Mouse (Mus musculus): ENCODE measurements at regions not wholly inside any gene's neighbourhood (a gene's known extent, or its start where the extent isn't known, plus 50 kb on each side); places are given as distances from the start of the nearest gene placed in this dataset.
A peak's percentile ranks its signal among the peaks of the same experiment; 100 is the strongest.

DNA sequence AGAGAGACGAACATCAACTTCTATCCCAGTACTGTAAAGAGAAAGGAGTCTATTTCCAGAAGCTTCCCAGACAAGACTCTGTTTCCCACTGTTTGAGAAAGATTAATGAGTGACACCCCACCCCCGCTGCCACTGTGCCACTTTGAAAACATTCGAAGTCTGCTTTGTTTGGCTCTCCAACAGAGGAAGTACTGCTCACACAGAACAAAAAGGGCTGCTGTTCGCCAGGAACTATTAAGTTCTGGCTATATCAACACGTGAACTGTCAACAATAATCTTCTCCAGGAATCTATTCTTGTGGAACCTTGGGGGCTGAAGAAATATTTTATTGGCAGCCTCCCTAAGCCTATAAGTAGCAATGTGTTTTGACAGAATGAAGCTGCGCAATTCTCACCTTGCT lies 144.7 kb upstream of the Flrt2 start:
- no peak for DNase-seq
- intact Hi-C loops (cut with DNase I; ENCODE audit: low total_unique reads) = no loop called here

DNA sequence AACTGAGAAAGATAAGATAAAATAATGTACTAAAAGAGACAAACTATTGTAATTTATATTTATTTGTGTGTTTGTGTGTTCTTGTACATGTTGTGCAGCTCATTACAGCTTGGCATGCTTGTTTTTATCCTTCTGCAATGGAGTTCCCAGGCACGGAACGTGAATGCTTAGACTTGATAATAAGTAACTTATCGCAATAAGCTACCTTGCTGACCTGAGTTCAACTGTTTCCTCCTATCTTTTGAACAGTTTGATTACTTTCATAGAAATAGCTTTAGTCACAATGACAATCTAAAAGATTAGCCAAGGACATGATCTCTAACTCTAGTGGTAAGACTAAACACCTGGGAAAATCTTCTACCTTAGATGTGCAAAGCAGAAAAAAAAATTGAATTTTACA lies 138.9 kb upstream of the Flrt2 start:
- intact Hi-C loops (cut with DNase I; ENCODE audit: low total_unique reads) = no loop called here
- no peak for DNase-seq

DNA sequence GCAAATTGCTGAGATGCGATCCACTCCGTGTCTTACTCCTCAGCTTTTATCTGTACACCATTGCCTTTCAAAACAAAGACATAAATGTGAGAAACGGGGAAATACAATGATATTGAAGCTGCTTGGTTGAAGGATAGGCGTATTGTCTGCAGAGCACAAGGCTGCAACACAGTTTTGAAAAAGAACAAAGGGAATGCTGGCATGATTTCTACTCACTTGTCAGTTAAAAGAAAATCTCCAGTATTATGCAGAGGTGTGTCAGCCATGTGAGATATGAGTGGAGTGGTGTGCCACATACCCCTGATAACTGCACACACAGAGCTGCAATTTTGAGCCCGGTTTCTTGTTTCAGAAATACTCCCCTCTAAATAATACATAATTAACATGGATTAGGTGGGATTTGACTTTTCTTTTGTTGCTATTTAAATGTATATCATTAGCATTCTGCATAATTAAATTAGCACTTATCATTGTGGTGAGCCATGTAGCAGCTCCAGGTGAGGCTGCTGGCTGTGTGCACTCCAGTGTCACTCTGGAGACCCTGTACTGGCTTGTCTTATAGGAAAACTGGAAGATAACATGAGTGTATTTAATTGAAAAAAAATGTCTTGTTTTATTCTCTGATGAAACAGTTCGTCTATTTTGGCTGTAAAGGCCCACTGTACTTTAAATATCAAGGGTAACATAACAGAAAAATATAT lies 133.2 kb upstream of the Flrt2 start:
- intact Hi-C loops (cut with DNase I; ENCODE audit: low total_unique reads) = no loop called here
- no peak for DNase-seq

DNA sequence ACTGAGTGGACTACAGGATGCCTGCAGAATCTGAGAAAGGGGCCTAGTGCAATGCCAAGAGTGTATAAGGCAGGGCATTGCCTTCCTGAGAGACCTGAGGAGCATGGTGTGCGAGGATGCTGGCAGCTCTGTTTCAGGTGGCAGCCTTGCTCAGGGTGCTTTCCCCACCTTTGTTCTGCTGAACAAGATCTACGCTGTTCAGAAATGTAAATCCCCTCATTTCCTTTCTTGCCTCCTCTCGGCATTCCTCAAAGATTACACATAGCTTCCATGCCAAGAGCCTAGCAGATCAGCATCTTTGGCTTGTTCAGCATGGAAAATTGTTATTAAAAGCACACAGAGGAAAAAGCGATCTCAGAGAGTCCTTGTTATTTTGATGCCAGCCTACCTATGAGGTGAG lies 128.6 kb upstream of the Flrt2 start:
- intact Hi-C loops (cut with DNase I; ENCODE audit: low total_unique reads) = no loop called here
- DNase-seq = no peak

DNA sequence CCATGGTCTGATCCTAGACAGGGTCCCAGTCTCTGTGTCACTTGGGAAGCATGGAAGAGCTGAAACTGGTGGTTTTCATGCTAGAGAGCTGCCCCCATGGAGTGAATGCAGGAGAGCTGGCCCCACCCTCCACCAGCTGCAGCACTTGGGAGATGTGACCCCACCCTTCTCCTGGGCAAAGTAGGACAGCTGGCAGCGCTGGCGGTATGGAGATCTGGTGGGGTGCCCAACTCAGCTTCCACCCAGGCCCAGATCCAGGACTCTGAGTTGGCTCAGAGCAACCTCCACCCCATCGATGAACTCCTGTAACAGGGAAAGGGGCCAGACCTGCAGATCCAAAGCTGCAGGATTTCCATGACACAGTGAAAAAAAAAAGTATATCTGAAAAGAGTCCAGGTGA lies 115.3 kb upstream of the Flrt2 start:
- peak; percentile 42 for DNase-seq
- intact Hi-C loops (cut with DNase I; ENCODE audit: low total_unique reads) = no loop called here

DNA sequence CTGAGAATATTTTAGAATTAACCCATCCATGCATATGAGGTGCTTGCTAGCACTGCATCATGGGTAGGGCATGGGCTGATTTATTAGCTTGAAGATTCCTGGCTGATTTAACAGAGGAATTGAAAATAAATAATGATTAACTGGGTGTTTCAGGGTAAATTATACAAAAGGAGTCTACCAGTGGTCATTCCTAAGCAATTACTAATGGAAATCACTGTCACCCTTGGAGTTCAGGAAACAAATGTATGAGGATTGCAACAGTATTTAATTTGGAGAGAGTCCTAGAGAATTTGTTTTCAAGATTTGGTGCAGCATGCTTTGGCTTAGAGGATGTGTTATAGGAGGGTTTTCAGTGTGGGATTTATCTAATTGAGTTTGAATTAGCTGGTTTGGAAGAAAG lies 103.0 kb upstream of the Flrt2 start:
- intact Hi-C loops (cut with DNase I; ENCODE audit: low total_unique reads) = no loop called here

DNA sequence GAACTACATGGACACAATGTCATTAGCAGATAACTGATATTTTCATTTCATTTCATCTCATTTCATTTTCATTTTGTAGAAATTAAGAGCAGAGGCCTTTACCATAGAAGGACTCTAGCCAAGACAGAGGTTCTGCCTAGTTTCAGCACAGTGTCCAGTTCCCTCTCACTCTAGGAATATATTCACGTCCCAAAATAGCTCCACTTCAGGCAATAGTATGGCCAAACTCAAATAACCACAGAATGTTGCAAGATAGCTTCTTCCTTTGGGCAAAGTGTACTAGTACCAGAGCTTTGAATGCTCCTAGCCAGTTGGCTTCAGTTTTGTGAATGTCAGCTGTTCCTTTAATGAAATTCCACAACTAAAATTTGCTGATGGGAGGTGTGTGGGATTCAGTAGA lies 72.7 kb upstream of the Flrt2 start:
- no peak for DNase-seq
- intact Hi-C loops (cut with DNase I; ENCODE audit: low total_unique reads) = no loop called here

More for the DNA sequence above, 103.0 kb upstream of the Flrt2 start:
- DNase-seq = no peak

DNA sequence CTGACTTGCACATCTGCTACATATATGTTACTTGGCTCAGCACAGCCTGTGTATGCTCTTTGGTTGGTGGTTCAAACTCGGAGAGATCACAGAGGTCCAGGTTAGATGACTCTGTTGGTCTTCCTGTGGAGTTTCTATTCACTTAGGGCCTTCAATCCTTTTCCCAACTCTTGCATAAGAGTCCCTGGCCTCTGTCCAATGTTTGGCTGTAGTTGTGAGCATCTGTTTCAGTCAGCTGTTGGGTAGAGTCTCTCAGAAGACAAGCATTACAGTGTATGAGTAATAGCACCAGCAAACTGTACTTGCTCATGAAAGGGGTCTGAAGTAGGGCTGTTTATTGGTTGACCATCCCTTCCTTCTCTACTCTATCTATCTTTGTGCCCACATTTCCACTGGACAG lies 61.0 kb upstream of the Flrt2 start:
- DNase-seq = peak; percentile 65
- intact Hi-C loops (cut with DNase I; ENCODE audit: low total_unique reads) = no loop called here

DNA sequence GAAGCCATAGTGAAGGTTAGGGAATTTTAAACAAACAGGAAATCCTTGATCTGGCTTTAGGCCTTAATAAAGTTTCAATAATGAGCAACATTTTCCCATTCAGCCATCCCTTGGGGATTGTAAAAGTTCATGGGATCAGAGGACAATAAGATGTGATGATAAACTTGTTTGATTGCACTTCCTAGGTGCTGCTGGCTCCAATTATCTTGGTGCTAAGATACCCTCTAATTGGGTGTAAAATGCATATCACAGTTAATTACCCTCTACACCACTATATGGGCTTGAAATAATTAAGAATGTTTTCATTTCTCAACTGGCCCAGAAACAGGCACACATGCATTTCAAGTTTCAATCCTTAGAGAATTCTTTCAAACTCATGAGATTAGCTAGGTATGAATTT lies 55.4 kb upstream of the Flrt2 start:
- DNase-seq = no peak
- intact Hi-C loops (cut with DNase I; ENCODE audit: low total_unique reads) = no loop called here

DNA sequence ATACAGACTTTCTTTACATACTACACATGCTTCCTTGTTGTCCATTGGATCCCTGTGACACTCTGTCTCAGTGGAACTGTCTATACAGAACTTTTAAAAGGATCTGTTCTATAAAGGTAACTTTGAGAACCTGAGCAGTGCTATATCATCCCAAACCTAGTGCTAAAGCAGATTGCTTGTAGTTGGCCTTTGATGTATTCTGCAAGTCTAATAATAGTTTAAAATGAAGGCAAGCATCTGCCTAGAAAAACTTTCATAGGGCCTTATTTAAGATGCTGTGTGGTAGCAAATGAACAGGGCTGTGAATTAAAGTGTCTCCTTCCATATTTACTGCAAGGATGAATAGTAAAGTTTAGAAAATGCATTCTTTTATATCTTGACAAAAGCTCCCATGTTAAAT lies 52.1 kb upstream of the Flrt2 start:
- DNase-seq = no peak
- intact Hi-C loops (cut with DNase I; ENCODE audit: low total_unique reads) = no loop called here

DNA sequence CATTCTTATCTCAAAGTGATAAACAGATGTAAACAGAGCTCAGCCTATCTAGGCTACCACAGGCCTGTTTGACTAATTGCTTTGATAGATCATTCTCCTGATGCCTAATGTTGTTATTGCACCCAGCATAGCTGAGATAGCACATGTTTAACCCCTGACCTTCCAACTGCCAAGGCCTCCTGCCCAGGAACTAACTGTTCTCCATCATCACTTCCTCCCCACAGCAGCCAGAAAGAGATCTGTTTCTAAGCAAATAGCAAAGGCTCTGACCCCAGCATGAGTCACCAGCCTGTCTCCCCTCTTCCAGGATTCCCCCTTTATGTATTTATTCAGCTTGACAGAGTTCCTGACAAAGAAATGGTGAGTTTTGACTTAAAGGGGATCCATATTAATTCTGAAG lies 50.4 kb upstream of the Flrt2 start:
- intact Hi-C loops (cut with DNase I; ENCODE audit: low total_unique reads) = no loop called here

More for the DNA sequence above, 50.4 kb upstream of the Flrt2 start:
- no peak for DNase-seq
